Mouse (Mus musculus): ENCODE results near the gene Gm13420. TPM values are rescaled to one million over a fixed set of nuclear protein-coding genes. Genes with fewer than 3 reads are reported as not detected.

Gene Gm13420
- polyA plus RNA-seq, 1 experiment = 0.96 TPM

DNA sequence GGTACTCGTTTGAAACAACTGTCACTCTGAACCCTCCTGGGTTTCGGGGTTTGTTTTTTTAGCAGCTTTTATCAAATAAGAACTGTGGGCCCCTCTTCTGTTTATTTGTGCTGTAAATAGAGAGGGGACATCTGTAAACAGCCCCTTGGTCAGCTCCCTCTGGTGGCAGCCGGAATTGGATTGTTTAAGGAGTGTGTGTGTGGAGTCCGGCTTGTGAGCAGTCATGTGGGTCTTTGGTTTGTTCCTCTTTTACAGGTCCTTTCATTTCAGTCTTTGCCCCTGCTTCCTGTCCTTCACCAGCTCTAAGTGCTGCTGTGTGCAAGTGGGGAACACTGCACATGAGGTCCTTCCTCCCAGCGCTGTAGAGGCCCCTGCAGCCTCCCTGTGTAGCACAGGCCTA lies 12.1 kb downstream of the Gm13420 start:
- H3K4me1 ChIP-seq (ENCODE audit: control insufficient read depth, insufficient read depth, low read length) = no peaks in the 10 kb centered on the region
- TF ChIP-seq POLR2A (IDR thresholded peaks at IDR 0.05; ENCODE audit: extremely low read depth, insufficient read depth, low read length) = no peak
- TF ChIP-seq CTCF (IDR thresholded peaks at IDR 0.05; ENCODE audit: extremely low read depth, insufficient read depth, low read length) = no peak
- H3K4me3 ChIP-seq (ENCODE audit: insufficient read depth, low read length) = no peak overlapping the region
- H3K27ac ChIP-seq (ENCODE audit: insufficient read depth, low read length) = no peak overlapping the region

DNA sequence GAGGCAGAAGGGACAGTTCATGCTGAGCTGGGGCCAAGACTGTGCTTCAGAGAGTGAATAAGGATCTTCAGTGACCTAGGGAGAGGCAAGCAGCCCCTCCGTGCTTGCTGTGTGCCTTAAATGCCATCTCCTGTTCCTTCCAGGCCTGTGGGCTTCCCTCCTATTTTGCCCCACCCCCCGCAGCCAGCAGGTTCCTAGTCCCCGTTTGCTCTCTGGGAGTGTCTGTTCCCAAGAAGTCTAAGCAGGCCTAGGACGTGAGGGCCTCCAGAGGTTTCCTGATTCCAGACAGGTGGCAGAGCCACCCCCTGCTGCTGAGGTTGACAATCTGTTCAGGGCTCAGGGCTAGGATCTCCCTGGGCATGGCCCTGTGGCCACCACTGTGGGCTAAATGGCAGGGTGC lies 12.7 kb downstream of the Gm13420 start:
- TF ChIP-seq CTCF (IDR thresholded peaks at IDR 0.05; ENCODE audit: extremely low read depth, insufficient read depth, low read length) (no peak), POLR2A (IDR thresholded peaks at IDR 0.05; ENCODE audit: extremely low read depth, insufficient read depth, low read length) (no peak)
- Histone ChIP-seq H3K4me3 (ENCODE audit: insufficient read depth, low read length) (no peak overlapping the region), H3K27ac (ENCODE audit: insufficient read depth, low read length) (no peak overlapping the region), H3K4me1 (ENCODE audit: control insufficient read depth, insufficient read depth, low read length) (no peaks in the 10 kb centered on the region)

- TF ChIP-seq CTCF (IDR thresholded peaks at IDR 0.05; ENCODE audit: extremely low read depth, insufficient read depth, low read length) (no peak), POLR2A (IDR thresholded peaks at IDR 0.05; ENCODE audit: extremely low read depth, insufficient read depth, low read length) (no peak)
- Histone ChIP-seq H3K27ac (ENCODE audit: insufficient read depth, low read length) (no peak overlapping the region), H3K4me1 (ENCODE audit: control insufficient read depth, insufficient read depth, low read length) (no peaks in the 10 kb centered on the region), H3K4me3 (ENCODE audit: insufficient read depth, low read length) (no peak overlapping the region)
Measured at GRCm38 (mm10) chr2:29737209-29737925, 14.1 kb downstream of the Gm13420 start.

GRCm38 (mm10) chr2:29735708-29736107 lies 15.8 kb downstream of the Gm13420 start:
- Histone ChIP-seq H3K4me3 (ENCODE audit: insufficient read depth, low read length) (no peak overlapping the region), H3K4me1 (ENCODE audit: control insufficient read depth, insufficient read depth, low read length) (no peaks in the 10 kb centered on the region), H3K27ac (ENCODE audit: insufficient read depth, low read length) (no peak overlapping the region)
- TF ChIP-seq CTCF (IDR thresholded peaks at IDR 0.05; ENCODE audit: extremely low read depth, insufficient read depth, low read length) (no peak), POLR2A (IDR thresholded peaks at IDR 0.05; ENCODE audit: extremely low read depth, insufficient read depth, low read length) (no peak)

- H3K4me3 ChIP-seq (ENCODE audit: insufficient read depth, low read length) = no peak overlapping the region
- TF ChIP-seq POLR2A (IDR thresholded peaks at IDR 0.05; ENCODE audit: extremely low read depth, insufficient read depth, low read length) = no peak
- H3K27ac ChIP-seq (ENCODE audit: insufficient read depth, low read length) = no peak overlapping the region
- H3K4me1 ChIP-seq (ENCODE audit: control insufficient read depth, insufficient read depth, low read length) = no peaks in the 10 kb centered on the region
Measured at GRCm38 (mm10) chr2:29733348-29733747, 18.1 kb downstream of the Gm13420 start.

DNA sequence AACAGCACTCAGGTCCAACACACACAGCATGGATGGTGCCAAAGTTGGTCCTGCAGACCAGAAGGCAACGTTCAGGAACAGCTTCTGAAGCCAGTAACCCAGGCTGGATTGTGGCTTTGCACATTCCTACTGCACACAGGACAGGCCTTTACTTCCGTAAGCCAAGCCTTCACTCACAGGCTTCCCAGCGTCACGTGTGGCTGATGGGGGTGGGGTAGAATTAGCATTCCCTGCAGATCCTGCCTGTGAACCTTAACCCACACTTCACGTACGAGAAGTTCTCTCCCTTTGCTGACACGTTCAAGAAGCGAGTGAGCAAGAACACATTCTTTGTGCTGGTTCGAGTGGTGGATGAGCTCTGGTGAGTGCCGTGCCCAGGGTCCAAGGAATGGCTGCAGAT lies 18.9 kb downstream of the Gm13420 start:
- Histone ChIP-seq H3K27ac (ENCODE audit: insufficient read depth, low read length) (no peak overlapping the region), H3K4me3 (ENCODE audit: insufficient read depth, low read length) (no peak overlapping the region), H3K4me1 (ENCODE audit: control insufficient read depth, insufficient read depth, low read length) (no peaks in the 10 kb centered on the region)
- TF ChIP-seq POLR2A (IDR thresholded peaks at IDR 0.05; ENCODE audit: extremely low read depth, insufficient read depth, low read length) = no peak
- no peak for TF ChIP-seq CTCF (IDR thresholded peaks at IDR 0.05; ENCODE audit: extremely low read depth, insufficient read depth, low read length)

DNA sequence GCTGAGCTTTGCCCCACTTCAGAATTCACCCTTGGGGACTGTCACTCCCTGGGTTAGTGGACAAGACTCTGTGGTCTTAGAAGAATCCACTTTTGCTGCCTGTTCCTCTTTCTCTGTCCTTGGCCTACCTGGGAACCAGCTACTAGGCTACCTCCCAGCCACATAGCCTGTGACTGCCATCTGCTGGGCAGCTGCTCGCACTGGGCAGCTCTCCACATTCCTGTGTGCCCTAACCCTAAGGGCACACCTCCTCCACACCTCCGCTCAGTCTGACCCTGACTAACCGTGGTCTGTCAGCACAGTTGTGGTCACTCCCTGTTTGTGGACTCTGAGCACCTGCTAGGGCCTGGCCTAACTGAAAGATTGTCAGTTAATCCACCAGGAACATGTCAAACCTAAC lies 19.9 kb downstream of the Gm13420 start:
- Histone ChIP-seq H3K4me3 (ENCODE audit: insufficient read depth, low read length) (no peak overlapping the region), H3K27ac (ENCODE audit: insufficient read depth, low read length) (no peak overlapping the region), H3K4me1 (ENCODE audit: control insufficient read depth, insufficient read depth, low read length) (no peaks in the 10 kb centered on the region)
- TF ChIP-seq POLR2A (IDR thresholded peaks at IDR 0.05; ENCODE audit: extremely low read depth, insufficient read depth, low read length) (no peak), CTCF (IDR thresholded peaks at IDR 0.05; ENCODE audit: extremely low read depth, insufficient read depth, low read length) (peak; percentile 49)

- Histone ChIP-seq H3K27ac (ENCODE audit: insufficient read depth, low read length) (no peak overlapping the region), H3K4me1 (ENCODE audit: control insufficient read depth, insufficient read depth, low read length) (no peaks in the 10 kb centered on the region), H3K4me3 (ENCODE audit: insufficient read depth, low read length) (no peak overlapping the region)
- TF ChIP-seq CTCF (IDR thresholded peaks at IDR 0.05; ENCODE audit: extremely low read depth, insufficient read depth, low read length) (no peak), POLR2A (IDR thresholded peaks at IDR 0.05; ENCODE audit: extremely low read depth, insufficient read depth, low read length) (no peak)
Measured at GRCm38 (mm10) chr2:29729500-29729899, 22.0 kb downstream of the Gm13420 start.

DNA sequence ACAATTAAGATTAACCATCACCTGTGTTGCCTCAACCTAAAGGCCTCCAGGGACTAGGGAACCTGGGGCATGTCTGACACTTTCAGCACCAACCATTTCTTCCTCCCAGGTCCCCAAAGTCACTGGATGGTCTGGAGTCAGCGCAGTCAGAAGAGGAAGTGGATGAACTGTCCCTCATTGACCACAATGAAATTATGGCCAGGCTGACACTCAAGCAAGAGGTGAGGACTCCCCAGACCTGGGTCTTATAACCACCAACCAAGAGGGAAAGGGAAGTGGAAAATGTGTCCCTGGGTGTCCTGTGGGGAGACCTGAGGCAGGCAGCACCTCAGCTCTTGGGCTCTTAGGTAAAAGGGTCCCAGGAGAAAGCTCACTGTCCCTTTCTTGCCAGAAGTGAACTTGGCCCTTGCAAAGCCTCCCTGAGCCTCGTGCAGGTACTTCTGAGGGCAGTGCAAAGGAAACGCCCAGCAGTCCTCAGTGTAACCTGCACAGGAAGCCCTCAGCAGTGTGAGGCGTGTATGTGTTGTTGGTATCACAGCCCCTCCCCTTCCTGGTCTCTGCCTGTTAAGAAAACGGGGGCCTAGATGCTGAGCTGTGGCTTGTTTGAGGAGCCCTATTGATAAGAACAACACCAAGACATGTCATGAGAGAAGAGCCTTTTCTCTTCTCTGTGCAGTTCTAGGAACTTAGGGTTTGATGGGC lies 26.7 kb downstream of the Gm13420 start:
- Histone ChIP-seq H3K27ac (ENCODE audit: insufficient read depth, low read length) (no peak overlapping the region), H3K4me3 (ENCODE audit: insufficient read depth, low read length) (no peak overlapping the region), H3K4me1 (ENCODE audit: control insufficient read depth, insufficient read depth, low read length) (no peaks in the 10 kb centered on the region)
- TF ChIP-seq POLR2A (IDR thresholded peaks at IDR 0.05; ENCODE audit: extremely low read depth, insufficient read depth, low read length) (no peak), CTCF (IDR thresholded peaks at IDR 0.05; ENCODE audit: extremely low read depth, insufficient read depth, low read length) (no peak)

DNA sequence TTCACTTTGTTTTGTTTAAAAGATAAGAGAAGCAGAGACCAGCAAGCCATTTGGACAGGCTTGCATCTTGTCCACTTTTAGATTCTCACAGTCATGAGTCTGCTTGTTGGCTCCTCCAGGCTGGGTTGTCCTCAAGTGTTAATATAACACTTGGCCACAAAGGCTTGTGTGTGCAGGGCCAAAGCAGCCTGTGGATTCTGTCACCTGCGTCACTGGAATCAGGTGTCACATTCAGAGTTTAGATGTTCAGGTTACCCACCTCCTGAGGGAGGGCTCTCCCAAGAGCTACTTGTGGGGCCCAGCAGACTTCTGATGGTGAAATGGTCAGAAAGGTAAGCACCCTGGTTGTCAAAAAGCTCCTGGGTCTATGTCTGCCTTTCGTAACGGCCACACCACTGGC lies 28.4 kb downstream of the Gm13420 start:
- H3K27ac ChIP-seq (ENCODE audit: insufficient read depth, low read length) = no peak overlapping the region
- no peaks in the 10 kb centered on the region for H3K4me1 ChIP-seq (ENCODE audit: control insufficient read depth, insufficient read depth, low read length)
- H3K4me3 ChIP-seq (ENCODE audit: insufficient read depth, low read length) = no peak overlapping the region
- TF ChIP-seq CTCF (IDR thresholded peaks at IDR 0.05; ENCODE audit: extremely low read depth, insufficient read depth, low read length) = no peak

Measured in cortical plate, adult 2 months (tissue).